Mouse (Mus musculus) liver, embryonic 14.5 days (tissue): ENCODE data around the gene Hacd2. TPM values are rescaled to one million over a fixed set of nuclear protein-coding genes. Genes with fewer than 3 reads are reported as not detected.

Experiments used
- ATAC-seq: fragments of 200-750 bp; cut with Nextera tagmentation; 2 replicates; pipeline ENCODE4 v1.8.0; 2017; ENCODE audit warnings: moderate number of reproducible peaks, mild to moderate bottlenecking, moderate library complexity; ENCODE audit not compliant: insufficient read depth
- DNase-seq, 3 experiments: peaks; one replicate each; pipeline ENCODE4 v3.0.0-alpha.2; 2012 to 2013; ENCODE audit warnings: low read depth in 3 of 3, low spot score in 3 of 3
- H3K27ac ChIP-seq: fragments of 300-500 bp; sonication (generic); 2 replicates; pipeline ENCODE4 v1.5.1; 2014; ENCODE audit warnings: moderate library complexity, mild to moderate bottlenecking, control low read depth, inconsistent platforms
- H3K27me3 ChIP-seq: fragments of 300-500 bp; sonication (generic); 2 replicates; pipeline ENCODE4 v1.6.1; 2014; ENCODE audit warnings: mild to moderate bottlenecking, low read length, moderate library complexity; ENCODE audit not compliant: control insufficient read depth, insufficient read depth
- H3K36me3 ChIP-seq: fragments of 300-500 bp; sonication (generic); replicated peaks from 2 replicates; pipeline ENCODE4 v1.6.1; 2014; ENCODE audit warnings: low read depth; ENCODE audit not compliant: control insufficient read depth, insufficient read depth
- H3K4me1 ChIP-seq, 2 experiments: fragments of 200-500 bp in 1 of 2; fragments of 300-500 bp in 1 of 2; sonication (generic) in 1 of 2; replicated peaks; 2 replicates each; pipeline ENCODE4 v1.6.1; 2012 to 2014; ENCODE audit warnings: antibody characterized with exemption in 1 of 2, inconsistent platforms in 1 of 2, low read length in 1 of 2; ENCODE audit not compliant: control insufficient read depth in 2 of 2, insufficient read depth in 2 of 2
- H3K4me2 ChIP-seq: fragments of 300-500 bp; sonication (generic); 2 replicates; pipeline ENCODE4 v1.6.1; 2014; ENCODE audit warnings: low read depth, mild to moderate bottlenecking, control low read depth, moderate library complexity
- H3K4me3 ChIP-seq, 2 experiments: fragments of 200-500 bp in 1 of 2; fragments of 300-500 bp in 1 of 2; sonication (generic) in 1 of 2; 2 replicates each; pipeline ENCODE4 v1.5.1; 2012 to 2014; ENCODE audit warnings: low read depth in 2 of 2, low read length in 2 of 2, mild to moderate bottlenecking in 2 of 2, control low read depth in 1 of 2, inconsistent platforms in 1 of 2, moderate library complexity in 1 of 2; ENCODE audit not compliant: insufficient read depth in 1 of 2
- H3K9ac ChIP-seq: fragments of 300-500 bp; sonication (generic); replicated peaks from 2 replicates; pipeline ENCODE4 v1.6.1; 2014; ENCODE audit warnings: mild to moderate bottlenecking, control low read depth, moderate library complexity
- H3K9me3 ChIP-seq: fragments of 300-500 bp; sonication (generic); 2 replicates; pipeline ENCODE4 v1.6.1; 2016; ENCODE audit warnings: low read length, mixed read lengths; ENCODE audit not compliant: control insufficient read depth
- CTCF ChIP-seq: IDR thresholded peaks from 2 replicates; pipeline ENCODE4 v1.5.1; 2016; ENCODE audit warnings: antibody characterized with exemption, low read depth, control low read depth
- EP300 ChIP-seq: IDR thresholded peaks from 2 replicates; pipeline ENCODE4 v1.6.1; 2016; ENCODE audit warnings: antibody characterized with exemption, low read depth
- WGBS: fragments of 180-500 bp; shearing (Covaris S2); extraction: QIAGEN DNeasy Blood & Tissue Kit; methylation state at CpG from one replicate; pipeline ENCODE4 v1.1.7; 2014; ENCODE audit not compliant: insufficient replicate concordance; 5-methylcytosine and 5-hydroxymethylcytosine counted together
- polyA plus RNA-seq, 2 experiments: library from polyadenylated mRNA; depleted of rRNA in 1 of 2; stranded (reverse) in 1 of 2; unstranded in 1 of 2; fragments of >200 nt; fragmentation: Nextera tagmentation in 1 of 2; extraction: Ambion mirVana in 1 of 2; gene quantifications; 2 replicates each; pipeline versions ENCODE4 v1.2.1 to v1.2.3; 2012 to 2014

Gene Hacd2
- polyA plus RNA-seq, 2 experiments, result 33.4 to 55.5 TPM

DNA sequence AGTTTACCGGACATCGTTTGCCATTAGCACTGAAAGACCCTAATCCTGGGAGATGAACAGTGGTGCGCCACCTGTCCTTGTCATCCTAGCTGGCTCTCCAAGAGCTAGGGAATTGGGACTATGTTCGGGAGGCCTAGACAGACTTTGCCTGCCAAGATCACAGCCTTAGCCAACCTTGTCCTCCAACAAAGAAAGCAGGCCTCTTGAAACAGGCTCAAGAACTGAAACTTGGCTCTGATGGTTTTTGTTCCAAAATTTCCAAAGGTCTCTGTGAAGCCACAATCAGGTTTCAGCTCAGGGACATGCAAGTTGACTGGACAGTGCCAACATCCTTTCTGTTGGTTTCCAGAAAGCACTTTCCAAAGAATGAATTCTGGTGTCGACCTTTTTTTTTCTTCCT, 29.4 kb upstream of the Hacd2 start:
- H3K9me3 ChIP-seq, result no peaks in the 10 kb centered on the region
- no peaks in the 10 kb centered on the region for H3K36me3 ChIP-seq
- ATAC-seq (no peak), DNase-seq (no peak)
- 74% methylated on average over 5 of the region's 5 CpGs for WGBS
- no peak overlapping the region for H3K9ac ChIP-seq
- no peak overlapping the region for H3K4me3 ChIP-seq
- no peaks in the 10 kb centered on the region; a peak in 1 of 4 replicates for H3K4me1 ChIP-seq
- TF ChIP-seq CTCF (no peak), EP300 (no peak)
- H3K4me2 ChIP-seq, result no peak overlapping the region
- no peak overlapping the region for H3K27ac ChIP-seq
- no peaks in the 10 kb centered on the region for H3K27me3 ChIP-seq

DNA sequence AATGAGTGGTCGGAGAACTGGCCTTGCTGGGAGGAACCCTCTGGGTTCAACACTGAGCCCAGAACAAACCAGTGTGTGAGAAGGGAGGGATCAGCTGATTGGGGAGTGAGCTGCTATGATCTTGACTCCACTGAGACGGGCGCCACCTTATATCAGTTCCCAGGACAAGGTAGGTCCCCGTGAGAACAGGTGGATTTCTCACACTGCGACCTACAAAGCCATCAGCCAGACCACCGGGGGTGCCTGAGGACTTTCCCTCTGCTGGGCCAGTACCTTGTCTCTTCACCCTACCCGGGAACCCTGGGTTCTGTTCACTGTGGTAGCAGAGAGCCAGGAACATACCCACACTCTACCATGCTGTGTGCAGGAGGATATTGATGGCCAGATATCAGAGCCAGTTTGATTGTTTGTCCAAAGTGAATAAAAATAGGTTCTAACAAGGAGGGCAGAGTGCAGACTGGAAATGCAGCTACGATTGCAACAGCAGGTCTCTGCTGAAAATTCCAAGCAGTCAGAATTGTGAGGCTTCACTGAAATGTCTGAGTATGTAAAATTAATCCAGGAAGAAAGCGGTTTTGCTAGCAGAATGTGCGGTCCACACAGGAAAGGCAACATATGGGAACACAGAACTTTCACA, 28.4 kb upstream of the Hacd2 start:
- H3K27me3 ChIP-seq, result no peaks in the 10 kb centered on the region
- DNase-seq (no peak), ATAC-seq (no peak)
- H3K9ac ChIP-seq, result no peak overlapping the region
- H3K4me1 ChIP-seq, result no peaks in the 10 kb centered on the region; a peak in 1 of 4 replicates
- no peaks in the 10 kb centered on the region for H3K9me3 ChIP-seq
- 68% methylated on average over 10 of the region's 10 CpGs for WGBS
- H3K27ac ChIP-seq, result no peak overlapping the region
- H3K4me3 ChIP-seq, result no peak overlapping the region
- no peak overlapping the region for H3K4me2 ChIP-seq
- H3K36me3 ChIP-seq, result no peaks in the 10 kb centered on the region
- TF ChIP-seq CTCF, result no peak
- no peak for TF ChIP-seq EP300

DNA sequence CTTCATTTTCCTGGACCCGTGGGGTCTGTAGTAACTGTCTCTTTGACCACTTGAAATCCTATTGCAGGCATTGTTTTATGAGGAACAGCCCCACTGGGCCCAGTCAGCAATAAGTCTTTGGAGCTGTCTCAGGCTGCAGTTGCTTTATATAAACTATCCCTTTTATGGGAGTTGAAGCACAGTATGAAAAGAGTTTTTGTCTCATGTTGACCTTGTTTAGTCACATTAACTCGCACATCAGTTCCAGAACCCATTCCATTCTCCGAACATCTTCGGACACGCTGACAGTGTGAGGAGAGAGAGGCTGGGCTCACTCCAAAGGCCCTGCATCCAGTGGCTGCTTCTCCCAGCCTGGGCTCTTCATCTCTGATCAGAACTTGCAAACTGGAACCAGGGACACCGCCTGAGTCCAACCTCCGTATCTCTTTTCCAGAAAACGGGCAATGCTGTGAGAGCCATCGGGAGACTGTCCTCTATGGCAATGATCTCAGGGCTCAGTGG, 27.5 kb upstream of the Hacd2 start:
- Histone ChIP-seq H3K27ac (no peak overlapping the region), H3K4me3 (no peak overlapping the region), H3K4me1 (no peaks in the 10 kb centered on the region; a peak in 1 of 4 replicates), H3K4me2 (no peak overlapping the region), H3K9me3 (no peaks in the 10 kb centered on the region), H3K36me3 (no peaks in the 10 kb centered on the region), H3K9ac (no peak overlapping the region), H3K27me3 (no peaks in the 10 kb centered on the region)
- no peak for DNase-seq
- ATAC-seq, result no peak
- TF ChIP-seq CTCF (no peak), EP300 (no peak)
- WGBS, result 75% methylated on average over 9 of the region's 9 CpGs

DNA sequence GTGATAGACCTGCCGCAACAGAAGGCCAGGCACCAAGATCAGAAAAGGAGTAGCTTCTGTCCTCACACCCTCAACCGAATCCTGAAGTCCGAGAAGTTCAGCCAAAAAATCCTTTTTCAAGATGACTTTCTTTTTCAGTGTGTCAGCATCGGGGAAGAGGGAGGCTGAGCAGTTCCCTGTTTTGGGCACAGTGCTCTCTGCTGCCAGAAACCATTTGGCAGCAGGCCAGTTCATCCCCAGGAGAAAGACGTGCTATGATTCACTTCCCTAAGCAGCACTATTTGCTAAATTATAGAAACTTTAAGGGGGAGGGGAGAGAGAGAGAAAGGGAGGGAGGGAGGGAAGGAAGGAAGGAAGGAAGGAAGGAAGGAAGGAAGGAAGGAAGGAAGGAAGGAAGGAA, 26.1 kb upstream of the Hacd2 start:
- ATAC-seq, result no peak
- 47% methylated on average over 5 of the region's 5 CpGs for WGBS
- Histone ChIP-seq H3K36me3 (no peaks in the 10 kb centered on the region), H3K9ac (no peak overlapping the region), H3K9me3 (no peaks in the 10 kb centered on the region), H3K4me1 (no peaks in the 10 kb centered on the region; a peak in 1 of 4 replicates), H3K4me2 (no peak overlapping the region), H3K27me3 (no peaks in the 10 kb centered on the region), H3K4me3 (no peak overlapping the region), H3K27ac (no peak overlapping the region)
- TF ChIP-seq EP300, result no peak
- TF ChIP-seq CTCF, result no peak
- DNase-seq, result no peak

DNA sequence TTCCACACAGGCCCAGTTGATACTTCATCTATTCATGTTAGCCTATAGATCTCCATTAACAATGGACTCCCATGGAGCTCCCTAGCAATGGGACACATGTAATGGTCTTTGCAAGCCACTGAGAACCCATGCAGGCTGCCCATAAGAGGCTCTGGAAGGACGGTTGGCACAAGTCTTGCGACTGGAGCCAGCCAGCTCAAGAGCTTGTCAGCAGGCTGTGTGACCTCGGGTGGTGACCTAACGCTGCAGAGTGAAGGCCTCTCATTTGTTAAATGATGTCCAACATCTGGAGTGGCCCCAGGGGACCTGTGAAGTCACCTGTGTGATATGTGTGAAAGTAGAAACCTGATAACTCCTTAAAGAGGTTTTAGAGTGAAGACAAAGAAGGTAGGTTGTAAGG, 25.2 kb upstream of the Hacd2 start:
- Histone ChIP-seq H3K27ac (no peak overlapping the region), H3K27me3 (no peaks in the 10 kb centered on the region), H3K9ac (no peak overlapping the region), H3K36me3 (no peaks in the 10 kb centered on the region), H3K4me1 (no peaks in the 10 kb centered on the region; a peak in 1 of 4 replicates), H3K4me2 (no peak overlapping the region), H3K9me3 (no peaks in the 10 kb centered on the region), H3K4me3 (no peak overlapping the region)
- WGBS, result 63% methylated on average over 4 of the region's 4 CpGs
- DNase-seq, result no peak
- TF ChIP-seq EP300 (no peak), CTCF (no peak)
- ATAC-seq, result no peak
